Mouse (Mus musculus): ENCODE measurements around the gene Pank2. TPM values are rescaled to one million over a fixed set of nuclear protein-coding genes. Genes with fewer than 3 reads are reported as not detected.
"Not testable (repeated sequence)": the region's sequence is repeated elsewhere in the genome, so short reads cannot be mapped to it uniquely, and the experiment has no call there.

Pank2 gene
- polyA plus RNA-seq, 1 experiment from 2014 or later: 33.6 TPM

- not testable (repeated sequence) for ATAC-seq (replicated peaks; ENCODE audit: insufficient number of reproducible peaks, low FRiP score, low TSS enrichment); H3K4me2 ChIP-seq; H3K9me3 ChIP-seq (replicated peaks; ENCODE audit: control insufficient read depth, low read length); H3K4me3 ChIP-seq (ENCODE audit: low read depth, low read length); H3K27me3 ChIP-seq (ENCODE audit: control insufficient read depth, insufficient read depth, low read length); H3K4me1 ChIP-seq (ENCODE audit: control insufficient read depth, insufficient read depth, low read length); H3K36me3 ChIP-seq (ENCODE audit: control insufficient read depth, insufficient read depth, low read length); H3K27ac ChIP-seq (ENCODE audit: low read depth, low read length); H3K9ac ChIP-seq (ENCODE audit: low read depth, low read length)
- WGBS (ENCODE audit: insufficient replicate concordance): 38% methylated on average over 3 of the region's 3 CpGs
Measured at GRCm38 (mm10) chr2:131321192-131321591, 58.9 kb downstream of the Pank2 start.

- H3K9ac ChIP-seq (ENCODE audit: low read depth, low read length): no peak overlapping the region
- 29% methylated on average over 1 of the region's 1 CpGs for WGBS (ENCODE audit: insufficient replicate concordance)
- no peaks in the 10 kb centered on the region for H3K27me3 ChIP-seq (ENCODE audit: control insufficient read depth, insufficient read depth, low read length)
- no peaks in the 10 kb centered on the region for H3K36me3 ChIP-seq (ENCODE audit: control insufficient read depth, insufficient read depth, low read length)
- no peaks in the 10 kb centered on the region for H3K4me1 ChIP-seq (ENCODE audit: control insufficient read depth, insufficient read depth, low read length)
- H3K27ac ChIP-seq (ENCODE audit: low read depth, low read length): no peak overlapping the region
- H3K4me2 ChIP-seq: no peak overlapping the region
- H3K9me3 ChIP-seq (replicated peaks; ENCODE audit: control insufficient read depth, low read length): peaks cover 2% of the 10 kb centered on the region; the same call in 1 of the 2 replicates
- no peak for ATAC-seq (replicated peaks; ENCODE audit: insufficient number of reproducible peaks, low FRiP score, low TSS enrichment)
- no peak overlapping the region for H3K4me3 ChIP-seq (ENCODE audit: low read depth, low read length)
Measured at GRCm38 (mm10) chr2:131323675-131324074, 61.4 kb downstream of the Pank2 start.

- H3K27me3 ChIP-seq (ENCODE audit: control insufficient read depth, insufficient read depth, low read length): no peaks in the 10 kb centered on the region
- no peak for ATAC-seq (replicated peaks; ENCODE audit: insufficient number of reproducible peaks, low FRiP score, low TSS enrichment)
- no peaks in the 10 kb centered on the region for H3K4me1 ChIP-seq (ENCODE audit: control insufficient read depth, insufficient read depth, low read length)
- H3K4me2 ChIP-seq: no peak overlapping the region
- H3K36me3 ChIP-seq (ENCODE audit: control insufficient read depth, insufficient read depth, low read length): no peaks in the 10 kb centered on the region
- no peak overlapping the region for H3K4me3 ChIP-seq (ENCODE audit: low read depth, low read length)
- no peaks in the 10 kb centered on the region for H3K9me3 ChIP-seq (replicated peaks; ENCODE audit: control insufficient read depth, low read length)
- 59% methylated on average over 3 of the region's 3 CpGs for WGBS (ENCODE audit: insufficient replicate concordance)
- no peak overlapping the region for H3K9ac ChIP-seq (ENCODE audit: low read depth, low read length)
- no peak overlapping the region for H3K27ac ChIP-seq (ENCODE audit: low read depth, low read length)
Measured at GRCm38 (mm10) chr2:131326044-131326443, 63.7 kb downstream of the Pank2 start.

GRCm38 (mm10) chr2:131328981-131329380 lies 66.7 kb downstream of the Pank2 start:
- no peak overlapping the region for H3K27ac ChIP-seq (ENCODE audit: low read depth, low read length)
- no peaks in the 10 kb centered on the region for H3K9me3 ChIP-seq (replicated peaks; ENCODE audit: control insufficient read depth, low read length)
- no peak overlapping the region for H3K9ac ChIP-seq (ENCODE audit: low read depth, low read length)
- 87% methylated on average over 1 of the region's 1 CpGs for WGBS (ENCODE audit: insufficient replicate concordance)
- no peak for ATAC-seq (replicated peaks; ENCODE audit: insufficient number of reproducible peaks, low FRiP score, low TSS enrichment)
- H3K4me1 ChIP-seq (ENCODE audit: control insufficient read depth, insufficient read depth, low read length): no peaks in the 10 kb centered on the region
- no peaks in the 10 kb centered on the region for H3K27me3 ChIP-seq (ENCODE audit: control insufficient read depth, insufficient read depth, low read length)
- H3K4me2 ChIP-seq: no peak overlapping the region
- no peaks in the 10 kb centered on the region for H3K36me3 ChIP-seq (ENCODE audit: control insufficient read depth, insufficient read depth, low read length)
- no peak overlapping the region for H3K4me3 ChIP-seq (ENCODE audit: low read depth, low read length)

- Histone ChIP-seq H3K9me3 (replicated peaks; ENCODE audit: control insufficient read depth, low read length) (no peaks in the 10 kb centered on the region), H3K27me3 (ENCODE audit: control insufficient read depth, insufficient read depth, low read length) (no peaks in the 10 kb centered on the region)
Measured at GRCm38 (mm10) chr2:131330548-131330947, 68.3 kb downstream of the Pank2 start.

GRCm38 (mm10) chr2:131337602-131338001 lies 75.3 kb downstream of the Pank2 start:
- Histone ChIP-seq H3K36me3 (ENCODE audit: control insufficient read depth, insufficient read depth, low read length) (no peaks in the 10 kb centered on the region), H3K9me3 (replicated peaks; ENCODE audit: control insufficient read depth, low read length) (no peaks in the 10 kb centered on the region), H3K9ac (ENCODE audit: low read depth, low read length) (no peak overlapping the region), H3K4me2 (no peak overlapping the region), H3K4me3 (ENCODE audit: low read depth, low read length) (no peak overlapping the region), H3K27me3 (ENCODE audit: control insufficient read depth, insufficient read depth, low read length) (no peaks in the 10 kb centered on the region), H3K27ac (ENCODE audit: low read depth, low read length) (no peak overlapping the region), H3K4me1 (ENCODE audit: control insufficient read depth, insufficient read depth, low read length) (no peaks in the 10 kb centered on the region)
- no peak for ATAC-seq (replicated peaks; ENCODE audit: insufficient number of reproducible peaks, low FRiP score, low TSS enrichment)
- 84% methylated on average over 6 of the region's 6 CpGs for WGBS (ENCODE audit: insufficient replicate concordance)

More at GRCm38 (mm10) chr2:131330548-131330947, 68.3 kb downstream of the Pank2 start:
- WGBS (ENCODE audit: insufficient replicate concordance): 85% methylated on average over 3 of the region's 3 CpGs
- no peaks in the 10 kb centered on the region for H3K36me3 ChIP-seq (ENCODE audit: control insufficient read depth, insufficient read depth, low read length)
- no peak overlapping the region for H3K9ac ChIP-seq (ENCODE audit: low read depth, low read length)
- no peak overlapping the region for H3K4me2 ChIP-seq
- no peak overlapping the region for H3K27ac ChIP-seq (ENCODE audit: low read depth, low read length)
- no peak for ATAC-seq (replicated peaks; ENCODE audit: insufficient number of reproducible peaks, low FRiP score, low TSS enrichment)
- H3K4me1 ChIP-seq (ENCODE audit: control insufficient read depth, insufficient read depth, low read length): no peaks in the 10 kb centered on the region
- no peak overlapping the region for H3K4me3 ChIP-seq (ENCODE audit: low read depth, low read length)

GRCm38 (mm10) chr2:131344449-131344848 lies 82.2 kb downstream of the Pank2 start:
- 72% methylated on average over 3 of the region's 3 CpGs for WGBS (ENCODE audit: insufficient replicate concordance)
- no peaks in the 10 kb centered on the region for H3K9me3 ChIP-seq (replicated peaks; ENCODE audit: control insufficient read depth, low read length)
- no peaks in the 10 kb centered on the region for H3K4me1 ChIP-seq (ENCODE audit: control insufficient read depth, insufficient read depth, low read length)
- H3K4me2 ChIP-seq: no peak overlapping the region
- no peaks in the 10 kb centered on the region for H3K27me3 ChIP-seq (ENCODE audit: control insufficient read depth, insufficient read depth, low read length)
- ATAC-seq (replicated peaks; ENCODE audit: insufficient number of reproducible peaks, low FRiP score, low TSS enrichment): no peak
- no peak overlapping the region for H3K9ac ChIP-seq (ENCODE audit: low read depth, low read length)
- H3K27ac ChIP-seq (ENCODE audit: low read depth, low read length): no peak overlapping the region
- H3K36me3 ChIP-seq (ENCODE audit: control insufficient read depth, insufficient read depth, low read length): no peaks in the 10 kb centered on the region
- H3K4me3 ChIP-seq (ENCODE audit: low read depth, low read length): no peak overlapping the region

- Histone ChIP-seq H3K9ac (ENCODE audit: low read depth, low read length) (no peak overlapping the region), H3K36me3 (ENCODE audit: control insufficient read depth, insufficient read depth, low read length) (no peaks in the 10 kb centered on the region), H3K27ac (ENCODE audit: low read depth, low read length) (no peak overlapping the region), H3K27me3 (ENCODE audit: control insufficient read depth, insufficient read depth, low read length) (no peaks in the 10 kb centered on the region), H3K4me2 (no peak overlapping the region), H3K4me1 (ENCODE audit: control insufficient read depth, insufficient read depth, low read length) (no peaks in the 10 kb centered on the region), H3K4me3 (ENCODE audit: low read depth, low read length) (no peak overlapping the region), H3K9me3 (replicated peaks; ENCODE audit: control insufficient read depth, low read length) (no peaks in the 10 kb centered on the region)
- ATAC-seq (replicated peaks; ENCODE audit: insufficient number of reproducible peaks, low FRiP score, low TSS enrichment): no peak
- WGBS (ENCODE audit: insufficient replicate concordance): 60% methylated on average over 3 of the region's 3 CpGs
Measured at GRCm38 (mm10) chr2:131345556-131345955, 83.3 kb downstream of the Pank2 start.
